Comparison of ENCODE assay signal across 10 mouse cellular contexts in genomic region chr5:137485851-137486155, GRCm38 (mm10). TPM values are rescaled to one million over a fixed set of nuclear protein-coding genes. Genes with fewer than 3 reads are reported as not detected.
A peak's percentile ranks its signal among the peaks of the same experiment; 100 is the strongest.
DNase-seq lines count a peak whose midpoint lies in the region; ATAC-seq and TF ChIP-seq lines count a peak whose summit lies in the region.
"Had no signal": no experiment of that assay in that cellular context is flagged by ENCODE, and none has a peak within 500 bp of the region (broad histone marks: within the 10 kb centered on the region; RNA-seq: fewer than 3 reads in every experiment).

No protein-coding gene starts in this region.

- H3K36me3 ChIP-seq in lung, embryonic 14.5 days (ENCODE audit: insufficient read depth) = no peaks in the 10 kb centered on the region
- no peaks in the 10 kb centered on the region for H3K36me3 ChIP-seq in forebrain, embryonic 14.5 days (ENCODE audit: control insufficient read depth, insufficient read depth, low read length)
- no peaks in the 10 kb centered on the region for H3K36me3 ChIP-seq in limb, embryonic 13.5 days
- H3K36me3 ChIP-seq in neural tube, embryonic 15.5 days = no peaks in the 10 kb centered on the region

- no peak for DNase-seq in lung, embryonic 14.5 days
- no peak for DNase-seq in lung, adult 2 months
- DNase-seq in forebrain, embryonic 14.5 days (ENCODE audit: low spot score) = no peak
- no peak for DNase-seq in adrenal gland, adult 8-10 months
- DNase-seq in urinary bladder, adult 18-20 months (ENCODE audit: low spot score in 2 of 2) = no peak
- DNase-seq in right cerebral cortex, postnatal 36 days (ENCODE audit: low spot score in 2 of 2) = no peak
- DNase-seq: kidney, postnatal 36 days had no signal

- no peak overlapping the region for H3K27ac ChIP-seq in lung, embryonic 14.5 days (ENCODE audit: low read depth)
- no peak overlapping the region for H3K27ac ChIP-seq in forebrain, embryonic 14.5 days (ENCODE audit: low read depth, low read length)
- H3K27ac ChIP-seq in limb, embryonic 13.5 days = no peak overlapping the region
- no peak overlapping the region for H3K27ac ChIP-seq in neural tube, embryonic 15.5 days (replicated peaks)

- H3K4me3 ChIP-seq in lung, embryonic 14.5 days (ENCODE audit: low read depth, low read length) = peak overlapping the region; percentile 8
- no peak overlapping the region for H3K4me3 ChIP-seq in lung, adult 2 months (replicated peaks; ENCODE audit: extremely low read depth, low read depth, low read length)
- H3K4me3 ChIP-seq in forebrain, embryonic 14.5 days (ENCODE audit: low read depth, low read length) = peak overlapping the region; percentile 19
- H3K4me3 ChIP-seq in limb, embryonic 13.5 days = peak overlapping the region; percentile 41
- peak overlapping the region; percentile 21 for H3K4me3 ChIP-seq in neural tube, embryonic 15.5 days (replicated peaks)

- no peak for ATAC-seq in lung, embryonic 14.5 days (ENCODE audit: insufficient read depth)
- no peak for ATAC-seq in forebrain, embryonic 14.5 days
- no peak for ATAC-seq in limb, embryonic 13.5 days (ENCODE audit: low FRiP score, low read depth)
- no peak for ATAC-seq in neural tube, embryonic 15.5 days (ENCODE audit: low FRiP score)

- TF ChIP-seq CTCF in lung, embryonic 14.5 days (IDR thresholded peaks at IDR 0.05; ENCODE audit: low read depth) = no peak
- TF ChIP-seq CTCF in lung, adult 2 months (IDR thresholded peaks at IDR 0.05; ENCODE audit: insufficient read depth, low read length) = no peak

- H3K9me3 ChIP-seq in lung, embryonic 14.5 days (ENCODE audit: low read depth, low read length) = no peaks in the 10 kb centered on the region
- H3K9me3 ChIP-seq in forebrain, embryonic 14.5 days (replicated peaks; ENCODE audit: control insufficient read depth, low read length) = no peaks in the 10 kb centered on the region
- no peaks in the 10 kb centered on the region for H3K9me3 ChIP-seq in limb, embryonic 13.5 days
- H3K9me3 ChIP-seq in neural tube, embryonic 15.5 days (replicated peaks) = no peaks in the 10 kb centered on the region

- H3K9ac ChIP-seq in lung, embryonic 14.5 days = peak overlapping the region; percentile 34
- H3K9ac ChIP-seq in forebrain, embryonic 14.5 days (ENCODE audit: low read length) = peak overlapping the region; percentile 40; the same call in 1 of the 2 replicates
- peak overlapping the region; percentile 61 for H3K9ac ChIP-seq in limb, embryonic 13.5 days
- peak overlapping the region; percentile 26; the same call in 1 of the 2 replicates for H3K9ac ChIP-seq in neural tube, embryonic 15.5 days (replicated peaks)

- H3K4me1 ChIP-seq in lung, embryonic 14.5 days (ENCODE audit: insufficient read depth) = no peaks in the 10 kb centered on the region
- no peaks in the 10 kb centered on the region for H3K4me1 ChIP-seq in lung, adult 2 months (ENCODE audit: control insufficient read depth, insufficient read depth, low read length)
- H3K4me1 ChIP-seq in forebrain, embryonic 14.5 days (ENCODE audit: control insufficient read depth, insufficient read depth, low read length) = no peaks in the 10 kb centered on the region
- H3K4me1 ChIP-seq in limb, embryonic 13.5 days = peaks cover 23% of the 10 kb centered on the region
- H3K4me1 ChIP-seq in neural tube, embryonic 15.5 days = peaks cover 11% of the 10 kb centered on the region

- peaks cover 24% of the 10 kb centered on the region for H3K27me3 ChIP-seq in lung, embryonic 14.5 days (ENCODE audit: insufficient read depth, low read length)
- H3K27me3 ChIP-seq in forebrain, embryonic 14.5 days (replicated peaks; ENCODE audit: control insufficient read depth, insufficient read depth, low read length) = no peaks in the 10 kb centered on the region
- peaks cover 30% of the 10 kb centered on the region for H3K27me3 ChIP-seq in limb, embryonic 13.5 days
- H3K27me3 ChIP-seq in neural tube, embryonic 15.5 days (replicated peaks) = peaks cover 19% of the 10 kb centered on the region

- peak overlapping the region; percentile 63 for H3K4me2 ChIP-seq in lung, embryonic 14.5 days
- peak overlapping the region; percentile 45 for H3K4me2 ChIP-seq in forebrain, embryonic 14.5 days (ENCODE audit: low read length)
- peak overlapping the region; percentile 67 for H3K4me2 ChIP-seq in limb, embryonic 13.5 days (replicated peaks)
- H3K4me2 ChIP-seq in neural tube, embryonic 15.5 days = peak overlapping the region; percentile 50

- 3% methylated on average over 17 of the region's 17 CpGs for WGBS in lung, embryonic 14.5 days
- WGBS in lung, adult 2 months = 7% methylated on average over 17 of the region's 17 CpGs
- 2% methylated on average over 17 of the region's 17 CpGs for WGBS in forebrain, embryonic 14.5 days
- WGBS in limb, embryonic 13.5 days = 3% methylated on average over 17 of the region's 17 CpGs
- 2% methylated on average over 17 of the region's 17 CpGs for WGBS in neural tube, embryonic 15.5 days

- no peak for TF ChIP-seq POLR2A in lung, adult 2 months (IDR thresholded peaks at IDR 0.05; ENCODE audit: borderline replicate concordance, extremely low read depth, low read depth, low read length)

RNA-seq across cellular contexts. Expression of gene Zan, which starts 8.9 kb away (rescaled TPM):
- 0.18 and 0.24 TPM in 2 replicates for polyA plus RNA-seq in lung, embryonic 14.5 days (2014; fragmentation: Nextera tagmentation; extraction: Ambion mirVana)
- 0.45 and 0.83 TPM in 2 replicates for polyA plus RNA-seq in lung, adult 2 months (2012; rRNA removed)
- polyA plus RNA-seq in forebrain, embryonic 14.5 days (2014; fragmentation: Nextera tagmentation; extraction: Ambion mirVana) = 0.04 and 0.05 TPM in 2 replicates
- 0.05 and 0.29 TPM in 2 replicates for polyA plus RNA-seq in limb, embryonic 13.5 days (2015; fragmentation: Nextera tagmentation; extraction: Ambion mirVana)
- polyA plus RNA-seq in neural tube, embryonic 15.5 days (2015; fragmentation: Nextera tagmentation; extraction: Ambion mirVana) = 0.14 and 0.22 TPM in 2 replicates
- not detected for total RNA-seq in adrenal gland, adult 8-10 months (2022)

RNA-seq across cellular contexts. Expression of gene Pop7, which starts 16.5 kb away (rescaled TPM):
- polyA plus RNA-seq in lung, embryonic 14.5 days (2014; fragmentation: Nextera tagmentation; extraction: Ambion mirVana) = 54.3 and 58.4 TPM in 2 replicates
- polyA plus RNA-seq in lung, adult 2 months (2012; rRNA removed) = 28.4 and 32.4 TPM in 2 replicates
- polyA plus RNA-seq in forebrain, embryonic 14.5 days (2014; fragmentation: Nextera tagmentation; extraction: Ambion mirVana) = 81.2 and 98.0 TPM in 2 replicates
- 48.4 and 54.0 TPM in 2 replicates for polyA plus RNA-seq in limb, embryonic 13.5 days (2015; fragmentation: Nextera tagmentation; extraction: Ambion mirVana)
- 76.5 and 81.6 TPM in 2 replicates for polyA plus RNA-seq in neural tube, embryonic 15.5 days (2015; fragmentation: Nextera tagmentation; extraction: Ambion mirVana)
- total RNA-seq in adrenal gland, adult 8-10 months (2022) = 10 to 100 TPM; 24.4 to 31.1 (median 27.4) TPM

RNA-seq across cellular contexts. Expression of gene Gigyf1, which starts 32.5 kb away (rescaled TPM):
- polyA plus RNA-seq in lung, embryonic 14.5 days (2014; fragmentation: Nextera tagmentation; extraction: Ambion mirVana) = 11.1 and 11.6 TPM in 2 replicates
- polyA plus RNA-seq in lung, adult 2 months (2012; rRNA removed) = 37.0 and 45.3 TPM in 2 replicates
- polyA plus RNA-seq in forebrain, embryonic 14.5 days (2014; fragmentation: Nextera tagmentation; extraction: Ambion mirVana) = 11.5 and 13.0 TPM in 2 replicates
- 16.1 and 16.7 TPM in 2 replicates for polyA plus RNA-seq in limb, embryonic 13.5 days (2015; fragmentation: Nextera tagmentation; extraction: Ambion mirVana)
- polyA plus RNA-seq in neural tube, embryonic 15.5 days (2015; fragmentation: Nextera tagmentation; extraction: Ambion mirVana) = 15.7 and 16.7 TPM in 2 replicates
- total RNA-seq in adrenal gland, adult 8-10 months (2022) = 10 to 100 TPM; 38.5 to 67.8 (median 56.6) TPM

RNA-seq across cellular contexts. Expression of gene Epo, which starts 47.2 kb away (rescaled TPM):
- polyA plus RNA-seq in lung, embryonic 14.5 days (2014; fragmentation: Nextera tagmentation; extraction: Ambion mirVana) = 0.37 and 0.38 TPM in 2 replicates
- polyA plus RNA-seq in lung, adult 2 months (2012; rRNA removed) = not detected in 2 replicates
- polyA plus RNA-seq in forebrain, embryonic 14.5 days (2014; fragmentation: Nextera tagmentation; extraction: Ambion mirVana) = not detected in 2 replicates
- 0.78 and 0.86 TPM in 2 replicates for polyA plus RNA-seq in limb, embryonic 13.5 days (2015; fragmentation: Nextera tagmentation; extraction: Ambion mirVana)
- not detected in 2 replicates for polyA plus RNA-seq in neural tube, embryonic 15.5 days (2015; fragmentation: Nextera tagmentation; extraction: Ambion mirVana)
- not detected for total RNA-seq in adrenal gland, adult 8-10 months (2022)
- polyA plus RNA-seq: frontal cortex, adult 2 months had no signal

RNA-seq across cellular contexts. Expression of gene Gnb2, which starts 47.5 kb away (rescaled TPM):
- polyA plus RNA-seq in lung, embryonic 14.5 days (2014; fragmentation: Nextera tagmentation; extraction: Ambion mirVana) = 411 and 440 TPM in 2 replicates
- polyA plus RNA-seq in lung, adult 2 months (2012; rRNA removed) = 1,063 and 1,258 TPM in 2 replicates
- 598 and 644 TPM in 2 replicates for polyA plus RNA-seq in forebrain, embryonic 14.5 days (2014; fragmentation: Nextera tagmentation; extraction: Ambion mirVana)
- polyA plus RNA-seq in limb, embryonic 13.5 days (2015; fragmentation: Nextera tagmentation; extraction: Ambion mirVana) = 343 and 352 TPM in 2 replicates
- polyA plus RNA-seq in neural tube, embryonic 15.5 days (2015; fragmentation: Nextera tagmentation; extraction: Ambion mirVana) = 503 and 540 TPM in 2 replicates
- 100 to 1,000 TPM; 569 to 665 (median 622) TPM for total RNA-seq in adrenal gland, adult 8-10 months (2022)
